Mouse (Mus musculus) cerebellum, adult 2 months (tissue): ENCODE results near the gene Cog6. TPM values are rescaled to one million over a fixed set of nuclear protein-coding genes. Genes with fewer than 3 reads are reported as not detected.

Experiments used
- DNase-seq, 2 experiments: peaks; one replicate each; pipeline ENCODE4 v3.0.0; 2021
- H3K27ac ChIP-seq: fragments of 200-500 bp; 2 replicates; pipeline ENCODE4 v1.5.1; 2012; ENCODE audit warnings: low read length, control low read depth, inconsistent platforms; ENCODE audit not compliant: insufficient read depth
- H3K27me3 ChIP-seq: fragments of 200-500 bp; 2 replicates; pipeline ENCODE4 v1.6.1; 2012; ENCODE audit warnings: inconsistent platforms, mild to moderate bottlenecking, low read length, moderate library complexity; ENCODE audit not compliant: control insufficient read depth, insufficient read depth
- H3K4me1 ChIP-seq: fragments of 200-500 bp; 2 replicates; pipeline ENCODE4 v1.6.1; 2011; ENCODE audit warnings: low read length; ENCODE audit not compliant: control insufficient read depth, insufficient read depth
- H3K4me3 ChIP-seq: fragments of 200-500 bp; replicated peaks from 2 replicates; pipeline ENCODE3; 2011; ENCODE audit warnings: mild to moderate bottlenecking, low read depth, low read length, control low read depth; ENCODE audit not compliant: insufficient read depth
- CTCF ChIP-seq: fragments of 200-500 bp; IDR thresholded peaks from 2 replicates; pipeline ENCODE4 v1.5.1; 2011; ENCODE audit warnings: low read depth, mild to moderate bottlenecking, control low read depth, low read length, moderate library complexity, borderline replicate concordance; ENCODE audit not compliant: insufficient read depth
- POLR2A ChIP-seq: fragments of 200-500 bp; IDR thresholded peaks from 2 replicates; pipeline ENCODE4 v1.6.1; 2011; ENCODE audit warnings: low read length, control low read depth, borderline replicate concordance; ENCODE audit not compliant: insufficient read depth
- WGBS: fragments of 180-500 bp; shearing (Covaris S2); methylation state at CpG from one replicate; pipeline ENCODE4 v1.1.7; 2018; 5-methylcytosine and 5-hydroxymethylcytosine counted together
- polyA plus RNA-seq: library from polyadenylated mRNA; depleted of rRNA; stranded (reverse); fragments of >200 nt; gene quantifications from 2 replicates; pipeline ENCODE4 v1.2.3, GENCODE M21; 2012; rRNA removed

The Cog6 gene
- polyA plus RNA-seq, 1 experiment: 44.0 TPM

GRCm38 (mm10) chr3:52938398-52938797 lies 78.6 kb downstream of the Cog6 start:
- DNase-seq: peak; percentile 81 to 95
- no peaks in the 10 kb centered on the region for H3K27me3 ChIP-seq
- WGBS: 5% methylated on average over 5 of the region's 5 CpGs
- H3K27ac ChIP-seq: no peak overlapping the region
- TF ChIP-seq POLR2A (peak; percentile 19; the same call in 1 of the 2 replicates), CTCF (no peak)
- no peak overlapping the region for H3K4me3 ChIP-seq
- peaks cover 13% of the 10 kb centered on the region; the same call in 1 of the 2 replicates for H3K4me1 ChIP-seq

- H3K27me3 ChIP-seq: no peaks in the 10 kb centered on the region
- H3K4me1 ChIP-seq: peaks cover 13% of the 10 kb centered on the region; the same call in 1 of the 2 replicates
- H3K27ac ChIP-seq: no peak overlapping the region
- no peak overlapping the region for H3K4me3 ChIP-seq
- peak; percentile 30 for DNase-seq
- 37% methylated on average over 6 of the region's 6 CpGs for WGBS
- TF ChIP-seq CTCF (no peak), POLR2A (no peak)
Observed at GRCm38 (mm10) chr3:52937739-52938306, 79.2 kb downstream of the Cog6 start.

GRCm38 (mm10) chr3:52931956-52932355 lies 85.1 kb downstream of the Cog6 start:
- WGBS: 85% methylated on average over 2 of the region's 2 CpGs
- Histone ChIP-seq H3K27ac (no peak overlapping the region), H3K4me1 (peaks cover 2% of the 10 kb centered on the region; the same call in 1 of the 2 replicates), H3K27me3 (no peaks in the 10 kb centered on the region), H3K4me3 (no peak overlapping the region)
- TF ChIP-seq CTCF: no peak
- TF ChIP-seq POLR2A: no peak
- DNase-seq: no peak

Other genes starting within 250 kb of the Cog6 start
- 114 and 132 TPM in 2 replicates for gene Lhfp, start 24.3 kb upstream of the Cog6 start, polyA plus RNA-seq